8 mouse cellular contexts compared by ENCODE assay signal in the genomic region with DNA sequence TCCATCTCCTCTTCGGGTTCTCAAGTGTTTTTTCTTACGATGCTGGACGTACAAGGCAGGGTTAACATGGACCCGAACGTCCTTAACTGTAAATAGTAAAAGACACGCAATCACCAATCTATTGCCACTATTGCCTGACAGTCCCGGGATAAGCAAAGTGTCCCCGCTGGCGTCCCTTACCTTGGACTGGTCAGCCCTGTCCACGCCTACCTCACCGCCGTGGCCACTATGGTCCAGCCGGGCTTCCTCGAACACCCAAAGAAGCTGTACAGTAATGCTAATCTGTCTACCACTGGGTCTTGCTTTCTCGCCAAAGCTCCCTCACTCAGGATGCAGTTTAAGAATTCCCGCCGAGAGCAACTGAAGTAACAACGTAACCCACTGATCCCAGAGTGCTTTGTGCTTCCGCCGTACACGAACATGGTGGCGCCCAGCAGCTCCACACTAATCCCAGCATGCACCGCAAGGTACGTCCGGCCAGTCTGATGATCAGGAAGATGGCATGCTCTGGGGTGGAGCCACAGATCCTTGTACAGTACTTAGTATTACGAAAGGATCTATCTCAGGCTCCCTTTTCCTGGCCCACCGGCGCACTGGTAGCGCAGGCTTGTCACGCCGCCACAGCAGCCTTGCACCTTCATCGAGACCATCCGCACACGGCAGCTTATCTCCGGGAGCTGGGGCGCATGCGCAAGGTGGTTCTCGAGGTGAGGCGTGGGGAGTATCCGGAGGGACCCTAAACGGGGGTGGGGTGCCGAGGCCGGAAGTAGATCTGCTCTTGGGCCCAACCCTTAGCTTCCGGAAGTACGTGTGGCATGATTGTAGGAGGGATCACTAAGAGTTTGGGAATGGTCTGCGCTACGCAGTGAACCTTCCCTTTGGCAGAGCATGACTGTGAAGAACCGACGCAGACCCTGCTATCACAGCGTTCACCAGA. TPM values are rescaled to one million over a fixed set of nuclear protein-coding genes. Genes with fewer than 3 reads are reported as not detected.
DNase-seq lines count a peak whose midpoint lies in the region; ATAC-seq lines count a peak whose summit lies in the region.

A gene (plus strand): TSS at position 456 of the 937 bp plus-strand sequence.
A gene (minus strand): TSS at position 723 of the 937 bp plus-strand sequence.

- DNase-seq in adipocyte (ENCODE audit: low spot score) = peak; percentile 98
- DNase-seq in embryo, embryonic 10 days (ENCODE audit: low spot score) = peak; percentile 98
- peak; percentile 87 for DNase-seq in gastrocnemius, postnatal 10 days
- peak; percentile 98 for DNase-seq in induced T-regulatory cell, adult 2 months (ENCODE audit: low read depth)
- peak; percentile 95 to 98 for DNase-seq in left cerebral cortex, adult 9 months (ENCODE audit: low spot score in 2 of 2)
- DNase-seq in right cerebral cortex, postnatal 14 days = peak; percentile 89
- peak; percentile 96 to 97 for DNase-seq in urinary bladder, postnatal 36 days (ENCODE audit: low spot score in 2 of 2)

- peak; percentile 92 for ATAC-seq in megakaryocyte progenitor cell, adult 5-6 weeks (replicated peaks; ENCODE audit: poor library complexity)

RNA-seq across cellular contexts. Expression of the first gene that starts in this region (rescaled TPM):
- 1 to 10 TPM; 5.1 to 5.3 TPM for total RNA-seq in gastrocnemius, postnatal 10 days (2021)
- 5.8 and 7.5 TPM in 2 replicates for total RNA-seq in megakaryocyte progenitor cell, adult 5-6 weeks (2015)
- total RNA-seq in megakaryocyte progenitor cell, adult 5-6 weeks (2017) = 3.4 and 4.5 TPM in 2 replicates

RNA-seq across cellular contexts. Expression of the second gene that starts in this region (rescaled TPM):
- total RNA-seq in gastrocnemius, postnatal 10 days (2021) = 1 to 10 TPM; 3.1 to 5.6 TPM
- total RNA-seq in megakaryocyte progenitor cell, adult 5-6 weeks (2015) = 18.5 and 19.2 TPM in 2 replicates
- total RNA-seq in megakaryocyte progenitor cell, adult 5-6 weeks (2017) = 49.7 and 51.3 TPM in 2 replicates

Comparison
In these comparisons a context has a peak if more than half of its experiments do, and no peak if none do; other contexts are left out.
1. Peak in every context shown above with its lines: DNase-seq and ATAC-seq.